Mouse (Mus musculus): ENCODE results near the gene Tpk1.
"Not testable (repeated sequence)": the region's sequence is repeated elsewhere in the genome, so short reads cannot be mapped to it uniquely, and the experiment has no call there.

Gene Tpk1

GRCm38 (mm10) chr6:43528996-43529395, 137.1 kb downstream of the Tpk1 start:
- DNase-seq (ENCODE audit: extremely low read depth, low read depth, low spot score), result no peak

- DNase-seq (ENCODE audit: extremely low read depth, low read depth, low spot score), result no peak
Measured at GRCm38 (mm10) chr6:43525028-43525427, 141.1 kb downstream of the Tpk1 start.

- no peak for DNase-seq (ENCODE audit: extremely low read depth, low read depth, low spot score)
Measured at GRCm38 (mm10) chr6:43522046-43522445, 144.0 kb downstream of the Tpk1 start.

GRCm38 (mm10) chr6:43520218-43520617, 145.9 kb downstream of the Tpk1 start:
- no peak for DNase-seq (ENCODE audit: extremely low read depth, low read depth, low spot score)

- DNase-seq (ENCODE audit: extremely low read depth, low read depth, low spot score), result no peak
Measured at GRCm38 (mm10) chr6:43518378-43518777, 147.7 kb downstream of the Tpk1 start.

- DNase-seq (ENCODE audit: extremely low read depth, low read depth, low spot score), result no peak
Measured at GRCm38 (mm10) chr6:43517316-43517655, 148.8 kb downstream of the Tpk1 start.

GRCm38 (mm10) chr6:43516593-43517315, 149.3 kb downstream of the Tpk1 start:
- DNase-seq (ENCODE audit: extremely low read depth, low read depth, low spot score), result no peak

- not testable (repeated sequence) for DNase-seq (ENCODE audit: extremely low read depth, low read depth, low spot score)
Measured at GRCm38 (mm10) chr6:43506686-43507385, 159.2 kb downstream of the Tpk1 start.

GRCm38 (mm10) chr6:43504609-43505230, 161.4 kb downstream of the Tpk1 start:
- DNase-seq (ENCODE audit: extremely low read depth, low read depth, low spot score), result no peak

GRCm38 (mm10) chr6:43492367-43492766, 173.7 kb downstream of the Tpk1 start:
- DNase-seq (ENCODE audit: extremely low read depth, low read depth, low spot score), result no peak

GRCm38 (mm10) chr6:43486691-43487090, 179.4 kb downstream of the Tpk1 start:
- DNase-seq (ENCODE audit: extremely low read depth, low read depth, low spot score), result no peak

GRCm38 (mm10) chr6:43480687-43481086, 185.4 kb downstream of the Tpk1 start:
- DNase-seq (ENCODE audit: extremely low read depth, low read depth, low spot score), result no peak

GRCm38 (mm10) chr6:43478810-43479209, 187.3 kb downstream of the Tpk1 start:
- no peak for DNase-seq (ENCODE audit: extremely low read depth, low read depth, low spot score)

- no peak for DNase-seq (ENCODE audit: extremely low read depth, low read depth, low spot score)
Measured at GRCm38 (mm10) chr6:43476406-43476805, 189.7 kb downstream of the Tpk1 start.

- no peak for DNase-seq (ENCODE audit: extremely low read depth, low read depth, low spot score)
Measured at GRCm38 (mm10) chr6:43475921-43476320, 190.2 kb downstream of the Tpk1 start.

GRCm38 (mm10) chr6:43471556-43471955, 194.5 kb downstream of the Tpk1 start:
- DNase-seq (ENCODE audit: extremely low read depth, low read depth, low spot score), result no peak

GRCm38 (mm10) chr6:43468821-43469594, 197.1 kb downstream of the Tpk1 start:
- DNase-seq (ENCODE audit: extremely low read depth, low read depth, low spot score), result no peak

- no peak for DNase-seq (ENCODE audit: extremely low read depth, low read depth, low spot score)
Measured at GRCm38 (mm10) chr6:43462849-43463369, 203.2 kb downstream of the Tpk1 start.

- no peak for DNase-seq (ENCODE audit: extremely low read depth, low read depth, low spot score)
Measured at GRCm38 (mm10) chr6:43462189-43462848, 203.8 kb downstream of the Tpk1 start.

- no peak for DNase-seq (ENCODE audit: extremely low read depth, low read depth, low spot score)
Measured at GRCm38 (mm10) chr6:43459082-43459481, 207.0 kb downstream of the Tpk1 start.

GRCm38 (mm10) chr6:43457989-43458388, 208.1 kb downstream of the Tpk1 start:
- no peak for DNase-seq (ENCODE audit: extremely low read depth, low read depth, low spot score)

Measured in fat pad, adult 2 months (tissue).